ENCODE assay signal across 8 mouse cellular contexts in genomic region chr7:108966742-108967362, GRCm38 (mm10). TPM values are rescaled to one million over a fixed set of nuclear protein-coding genes. Genes with fewer than 3 reads are reported as not detected.
DNase-seq lines count a peak whose midpoint lies in the region; ATAC-seq and TF ChIP-seq lines count a peak whose summit lies in the region.

No protein-coding gene starts in this region.

- 37% methylated on average over 7 of the region's 7 CpGs for WGBS in embryonic facial prominence, embryonic 10.5 days
- WGBS in kidney, embryonic 15.5 days = 34% methylated on average over 7 of the region's 7 CpGs
- WGBS in liver, embryonic 14.5 days (ENCODE audit: insufficient replicate concordance) = 24% methylated on average over 7 of the region's 7 CpGs

- ATAC-seq in kidney, embryonic 15.5 days (replicated peaks; ENCODE audit: low FRiP score) = peak; percentile 76
- peak; percentile 50 for ATAC-seq in liver, embryonic 14.5 days (ENCODE audit: insufficient read depth)

- no peak overlapping the region for H3K9ac ChIP-seq in kidney, embryonic 15.5 days
- H3K9ac ChIP-seq in liver, embryonic 14.5 days (replicated peaks) = no peak overlapping the region

- no peaks in the 10 kb centered on the region for H3K9me3 ChIP-seq in embryonic facial prominence, embryonic 10.5 days
- no peaks in the 10 kb centered on the region for H3K9me3 ChIP-seq in kidney, embryonic 15.5 days (replicated peaks)
- no peaks in the 10 kb centered on the region for H3K9me3 ChIP-seq in liver, embryonic 14.5 days (ENCODE audit: control insufficient read depth, low read length)

- no peak overlapping the region for H3K4me3 ChIP-seq in embryonic facial prominence, embryonic 10.5 days
- no peak overlapping the region for H3K4me3 ChIP-seq in kidney, embryonic 15.5 days (replicated peaks)
- H3K4me3 ChIP-seq in liver, embryonic 14.5 days (ENCODE audit: insufficient read depth in 1 of 2, low read depth in 2 of 2, low read length in 2 of 2) = no peak overlapping the region

- peaks cover 12% of the 10 kb centered on the region; the same call in 1 of the 2 replicates for H3K27me3 ChIP-seq in embryonic facial prominence, embryonic 10.5 days (replicated peaks; ENCODE audit: low read depth, poor library complexity, severe bottlenecking)
- H3K27me3 ChIP-seq in kidney, embryonic 15.5 days = no peaks in the 10 kb centered on the region
- H3K27me3 ChIP-seq in liver, embryonic 14.5 days (ENCODE audit: control insufficient read depth, insufficient read depth, low read length) = no peaks in the 10 kb centered on the region

- no peak overlapping the region for H3K4me2 ChIP-seq in kidney, embryonic 15.5 days
- H3K4me2 ChIP-seq in liver, embryonic 14.5 days (ENCODE audit: low read depth) = no peak overlapping the region

- no peaks in the 10 kb centered on the region for H3K36me3 ChIP-seq in embryonic facial prominence, embryonic 10.5 days (replicated peaks)
- no peaks in the 10 kb centered on the region for H3K36me3 ChIP-seq in kidney, embryonic 15.5 days
- H3K36me3 ChIP-seq in liver, embryonic 14.5 days (replicated peaks; ENCODE audit: control insufficient read depth, insufficient read depth, low read depth) = no peaks in the 10 kb centered on the region

- no peak for TF ChIP-seq EP300 in liver, embryonic 14.5 days (IDR thresholded peaks at IDR 0.05; ENCODE audit: low read depth)

- H3K27ac ChIP-seq in embryonic facial prominence, embryonic 10.5 days (replicated peaks) = no peak overlapping the region
- no peak overlapping the region for H3K27ac ChIP-seq in kidney, embryonic 15.5 days
- no peak overlapping the region for H3K27ac ChIP-seq in liver, embryonic 14.5 days

- peak; percentile 82 for TF ChIP-seq CTCF in liver, embryonic 14.5 days (IDR thresholded peaks at IDR 0.05; ENCODE audit: low read depth)

- DNase-seq in ES-CJ7 (ENCODE audit: low read depth, low spot score) = peak; percentile 71
- DNase-seq in adrenal gland, postnatal 14 days = peak; percentile 76
- DNase-seq in embryonic facial prominence, embryonic 10.5 days (ENCODE audit: low spot score) = peak; percentile 56
- peak; percentile 25 to 42 for DNase-seq in heart, adult 9 months (ENCODE audit: low spot score in 2 of 2)
- peak in 2 of 3 experiments; percentile 7 to 20 for DNase-seq in liver, embryonic 14.5 days (ENCODE audit: low read depth in 3 of 3, low spot score in 3 of 3)
- DNase-seq in neural tube, embryonic 10.5 days (ENCODE audit: extremely low spot score, low spot score) = peak; percentile 41
- DNase-seq in yolk sac, embryonic 10.5 days (ENCODE audit: low spot score) = peak; percentile 14

- peaks cover 11% of the 10 kb centered on the region; the same call in 1 of the 2 replicates for H3K4me1 ChIP-seq in embryonic facial prominence, embryonic 10.5 days
- H3K4me1 ChIP-seq in kidney, embryonic 15.5 days = no peaks in the 10 kb centered on the region
- H3K4me1 ChIP-seq in liver, embryonic 14.5 days (replicated peaks; ENCODE audit: control insufficient read depth in 2 of 2, insufficient read depth in 2 of 2, low read length in 1 of 2) = no peaks in the 10 kb centered on the region

RNA-seq across cellular contexts. Expression of gene Tub, which starts 16.7 kb away (rescaled TPM):
- total RNA-seq in adrenal gland, postnatal 14 days (2021) = 26.7 and 33.3 TPM in 2 replicates
- 4.3 TPM in 2 replicates for polyA plus RNA-seq in embryonic facial prominence, embryonic 10.5 days (2016; fragmentation: Nextera tagmentation; extraction: Ambion mirVana)
- polyA plus RNA-seq in kidney, embryonic 15.5 days (2015; fragmentation: Nextera tagmentation; extraction: Ambion mirVana) = 1.4 and 2.4 TPM in 2 replicates
- 0.06 and 0.14 TPM in 2 replicates for polyA plus RNA-seq in liver, embryonic 14.5 days (2012; rRNA removed)
- polyA plus RNA-seq in liver, embryonic 14.5 days (2014; fragmentation: Nextera tagmentation; extraction: Ambion mirVana) = not detected in 2 replicates

RNA-seq across cellular contexts. Expression of gene Eif3f, which starts 32.6 kb away (rescaled TPM):
- 138 and 156 TPM in 2 replicates for total RNA-seq in adrenal gland, postnatal 14 days (2021)
- 75.2 and 76.2 TPM in 2 replicates for polyA plus RNA-seq in embryonic facial prominence, embryonic 10.5 days (2016; fragmentation: Nextera tagmentation; extraction: Ambion mirVana)
- 83.1 and 86.6 TPM in 2 replicates for polyA plus RNA-seq in kidney, embryonic 15.5 days (2015; fragmentation: Nextera tagmentation; extraction: Ambion mirVana)
- 31.0 and 37.2 TPM in 2 replicates for polyA plus RNA-seq in liver, embryonic 14.5 days (2012; rRNA removed)
- 39.0 and 45.6 TPM in 2 replicates for polyA plus RNA-seq in liver, embryonic 14.5 days (2014; fragmentation: Nextera tagmentation; extraction: Ambion mirVana)

RNA-seq across cellular contexts. Expression of gene Nlrp10, which starts 36.9 kb away (rescaled TPM):
- 0.41 TPM in 2 replicates for total RNA-seq in adrenal gland, postnatal 14 days (2021)
- 0.02 and 0.04 TPM in 2 replicates for polyA plus RNA-seq in embryonic facial prominence, embryonic 10.5 days (2016; fragmentation: Nextera tagmentation; extraction: Ambion mirVana)
- 0.06 TPM in 1 of 2 replicates, not detected in the other for polyA plus RNA-seq in kidney, embryonic 15.5 days (2015; fragmentation: Nextera tagmentation; extraction: Ambion mirVana)
- 0.01 TPM in 1 of 2 replicates, not detected in the other for polyA plus RNA-seq in liver, embryonic 14.5 days (2012; rRNA removed)
- not detected in 2 replicates for polyA plus RNA-seq in liver, embryonic 14.5 days (2014; fragmentation: Nextera tagmentation; extraction: Ambion mirVana)

Comparison
In these comparisons a context has a peak if more than half of its experiments do, and no peak if none do; other contexts are left out.
1. DNase-seq: peak in every context shown above with its lines; median percentile 76 in adrenal gland, postnatal 14 days; 71 in ES-CJ7; 56 in embryonic facial prominence, embryonic 10.5 days; 41 in neural tube, embryonic 10.5 days; 34 in heart, adult 9 months; 14 in yolk sac, embryonic 10.5 days; 14 in liver, embryonic 14.5 days.